Mouse (Mus musculus) fat pad, adult 2 months (tissue): ENCODE results near the gene Slc38a1.

ENCODE experiments used
- DNase-seq: peaks from one replicate; pipeline ENCODE4 v3.0.0-alpha.2; 2011; ENCODE audit warnings: low read depth, low spot score; ENCODE audit errors: extremely low read depth

Gene Slc38a1

GRCm38 (mm10) chr15:96621686-96622085 is 21.0 kb downstream of the Slc38a1 start:
- no peak for DNase-seq

- no peak for DNase-seq
Measured at GRCm38 (mm10) chr15:96617555-96617954, 25.2 kb downstream of the Slc38a1 start.

GRCm38 (mm10) chr15:96608671-96609070 is 34.0 kb downstream of the Slc38a1 start:
- DNase-seq = no peak

- DNase-seq = no peak
Measured at GRCm38 (mm10) chr15:96607422-96607821, 35.3 kb downstream of the Slc38a1 start.

- DNase-seq = no peak
Measured at GRCm38 (mm10) chr15:96604282-96604681, 38.4 kb downstream of the Slc38a1 start.

- no peak for DNase-seq
Measured at GRCm38 (mm10) chr15:96602043-96602442, 40.7 kb downstream of the Slc38a1 start.

GRCm38 (mm10) chr15:96599852-96600781 is 42.6 kb downstream of the Slc38a1 start:
- no peak for DNase-seq

GRCm38 (mm10) chr15:96598888-96599578 is 43.7 kb downstream of the Slc38a1 start:
- no peak for DNase-seq

GRCm38 (mm10) chr15:96597116-96597515 is 45.6 kb downstream of the Slc38a1 start:
- no peak for DNase-seq

GRCm38 (mm10) chr15:96594316-96594715 is 48.4 kb downstream of the Slc38a1 start:
- no peak for DNase-seq

GRCm38 (mm10) chr15:96593866-96594265 is 48.8 kb downstream of the Slc38a1 start:
- DNase-seq = no peak

- DNase-seq = no peak
Measured at GRCm38 (mm10) chr15:96593457-96593856, 49.3 kb downstream of the Slc38a1 start.

GRCm38 (mm10) chr15:96592976-96593375 is 49.7 kb downstream of the Slc38a1 start:
- no peak for DNase-seq

- DNase-seq = no peak
Measured at GRCm38 (mm10) chr15:96591876-96592417, 50.8 kb downstream of the Slc38a1 start.

- no peak for DNase-seq
Measured at GRCm38 (mm10) chr15:96588996-96589657, 53.6 kb downstream of the Slc38a1 start.

GRCm38 (mm10) chr15:96587998-96588397 is 54.7 kb downstream of the Slc38a1 start:
- no peak for DNase-seq

GRCm38 (mm10) chr15:96583371-96584008 is 59.2 kb downstream of the Slc38a1 start:
- no peak for DNase-seq

GRCm38 (mm10) chr15:96576998-96577397 is 65.7 kb downstream of the Slc38a1 start:
- DNase-seq = no peak

GRCm38 (mm10) chr15:96568983-96569363 is 73.7 kb downstream of the Slc38a1 start:
- no peak for DNase-seq

GRCm38 (mm10) chr15:96568271-96568982 is 74.3 kb downstream of the Slc38a1 start:
- peak; percentile 46 for DNase-seq
